Mouse (Mus musculus): ENCODE data around the gene Nbea. TPM values are rescaled to one million over a fixed set of nuclear protein-coding genes. Genes with fewer than 3 reads are reported as not detected.
"Not testable (repeated sequence)": the region's sequence is repeated elsewhere in the genome, so short reads cannot be mapped to it uniquely, and the experiment has no call there.

Gene Nbea
- total RNA-seq, 1 experiment, result 9.1 TPM

DNA sequence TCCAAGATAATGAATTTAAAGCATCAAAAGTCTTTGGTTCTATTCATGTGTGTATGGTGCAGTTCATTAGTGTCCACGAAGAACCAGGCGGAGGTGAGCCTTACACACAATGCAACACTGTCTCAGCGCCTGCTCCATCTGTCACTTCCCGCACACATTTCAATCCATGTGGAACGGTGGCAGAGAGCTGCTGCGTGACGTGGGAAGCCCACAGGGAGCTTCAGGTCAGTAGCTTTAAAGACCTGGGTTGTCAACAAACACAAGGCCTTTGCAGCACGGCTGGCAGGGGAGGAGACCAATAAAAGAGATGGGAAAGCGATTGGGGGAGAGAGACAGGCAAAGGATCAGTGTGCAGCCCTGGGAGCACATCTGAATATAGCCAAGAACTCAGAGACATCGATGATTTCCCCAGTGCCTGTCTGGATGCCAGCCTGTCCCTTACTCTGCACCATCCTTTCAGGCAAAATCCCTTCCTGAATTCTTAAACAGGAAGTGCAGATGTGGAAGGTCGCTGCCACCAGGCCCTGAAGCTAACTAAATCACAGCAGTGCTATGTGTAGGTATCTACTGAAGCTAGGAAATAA, 539.4 kb downstream of the Nbea start:
- in situ Hi-C loops (cut with MboI; ENCODE audit: low sequenced_read_pairs in 2 of 2, unreplicated experiment in 2 of 2), result no loop called here
- Histone ChIP-seq H3K9me3 (ENCODE audit: control insufficient read depth, insufficient read depth, low read depth, low read length) (no peaks in the 10 kb centered on the region), H3K9ac (ENCODE audit: insufficient read depth, low read depth, low read length, poor library complexity, severe bottlenecking) (no peak overlapping the region), H3K4me1 (ENCODE audit: control insufficient read depth in 2 of 2, insufficient read depth in 2 of 2, low read length in 2 of 2, poor library complexity in 1 of 2) (no peaks in the 10 kb centered on the region), H3K27ac (ENCODE audit: insufficient read depth, low read depth, low read length, poor library complexity, severe bottlenecking) (no peak overlapping the region), H3K36me3 (ENCODE audit: control insufficient read depth, insufficient read depth, low read length, poor library complexity, severe bottlenecking) (no peaks in the 10 kb centered on the region), H3K4me3 (ENCODE audit: insufficient read depth in 1 of 2, low read depth in 1 of 2, low read length in 2 of 2, poor library complexity in 1 of 2, severe bottlenecking in 1 of 2) (no peak overlapping the region)
- DNase-seq (ENCODE audit: low read depth, low spot score), result no peak
- TF ChIP-seq HCFC1 (IDR thresholded peaks at IDR 0.05; ENCODE audit: borderline replicate concordance, insufficient read depth, low read length) (no peak), ZC3H11A (IDR thresholded peaks at IDR 0.05; ENCODE audit: borderline replicate concordance, low read depth, low read length) (no peak), ZNF384 (IDR thresholded peaks at IDR 0.05; ENCODE audit: low read depth, low read length) (no peak), MAFK (IDR thresholded peaks at IDR 0.05; ENCODE audit: insufficient read depth, low read depth, low read length) (no peak), CHD2 (IDR thresholded peaks at IDR 0.05; ENCODE audit: low read depth, low read length) (no peak)

DNA sequence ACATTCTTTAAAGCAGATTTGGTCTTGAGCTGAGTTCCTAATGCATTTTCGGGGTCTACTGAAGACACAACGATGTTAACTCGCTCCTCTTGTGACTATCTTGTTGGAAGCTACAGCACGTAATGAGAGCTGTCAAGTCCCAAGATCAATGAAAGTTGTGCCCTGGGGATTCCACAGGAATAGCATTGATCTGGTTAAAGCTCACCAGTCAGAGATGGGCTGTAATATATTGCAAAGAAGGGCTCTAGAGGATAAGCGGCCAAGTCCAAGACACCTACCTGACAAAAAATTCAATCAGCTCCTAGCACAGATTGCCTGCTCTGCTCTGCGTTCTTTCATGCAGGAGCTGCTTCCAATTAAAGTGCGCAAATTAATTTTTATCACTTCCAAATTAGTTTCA, 545.8 kb downstream of the Nbea start:
- no peak for DNase-seq (ENCODE audit: low read depth, low spot score)
- Histone ChIP-seq H3K9me3 (ENCODE audit: control insufficient read depth, insufficient read depth, low read depth, low read length) (no peaks in the 10 kb centered on the region), H3K9ac (ENCODE audit: insufficient read depth, low read depth, low read length, poor library complexity, severe bottlenecking) (no peak overlapping the region), H3K27ac (ENCODE audit: insufficient read depth, low read depth, low read length, poor library complexity, severe bottlenecking) (no peak overlapping the region), H3K4me1 (ENCODE audit: control insufficient read depth in 2 of 2, insufficient read depth in 2 of 2, low read length in 2 of 2, poor library complexity in 1 of 2) (no peaks in the 10 kb centered on the region), H3K4me3 (ENCODE audit: insufficient read depth in 1 of 2, low read depth in 1 of 2, low read length in 2 of 2, poor library complexity in 1 of 2, severe bottlenecking in 1 of 2) (no peak overlapping the region), H3K36me3 (ENCODE audit: control insufficient read depth, insufficient read depth, low read length, poor library complexity, severe bottlenecking) (no peaks in the 10 kb centered on the region)
- TF ChIP-seq CHD2 (IDR thresholded peaks at IDR 0.05; ENCODE audit: low read depth, low read length), result no peak
- no peak for TF ChIP-seq HCFC1 (IDR thresholded peaks at IDR 0.05; ENCODE audit: borderline replicate concordance, insufficient read depth, low read length)
- no peak for TF ChIP-seq MAFK (IDR thresholded peaks at IDR 0.05; ENCODE audit: insufficient read depth, low read depth, low read length)
- TF ChIP-seq ZNF384 (IDR thresholded peaks at IDR 0.05; ENCODE audit: low read depth, low read length), result no peak
- no peak for TF ChIP-seq ZC3H11A (IDR thresholded peaks at IDR 0.05; ENCODE audit: borderline replicate concordance, low read depth, low read length)
- in situ Hi-C loops (cut with MboI; ENCODE audit: low sequenced_read_pairs in 2 of 2, unreplicated experiment in 2 of 2), result no loop called here

DNA sequence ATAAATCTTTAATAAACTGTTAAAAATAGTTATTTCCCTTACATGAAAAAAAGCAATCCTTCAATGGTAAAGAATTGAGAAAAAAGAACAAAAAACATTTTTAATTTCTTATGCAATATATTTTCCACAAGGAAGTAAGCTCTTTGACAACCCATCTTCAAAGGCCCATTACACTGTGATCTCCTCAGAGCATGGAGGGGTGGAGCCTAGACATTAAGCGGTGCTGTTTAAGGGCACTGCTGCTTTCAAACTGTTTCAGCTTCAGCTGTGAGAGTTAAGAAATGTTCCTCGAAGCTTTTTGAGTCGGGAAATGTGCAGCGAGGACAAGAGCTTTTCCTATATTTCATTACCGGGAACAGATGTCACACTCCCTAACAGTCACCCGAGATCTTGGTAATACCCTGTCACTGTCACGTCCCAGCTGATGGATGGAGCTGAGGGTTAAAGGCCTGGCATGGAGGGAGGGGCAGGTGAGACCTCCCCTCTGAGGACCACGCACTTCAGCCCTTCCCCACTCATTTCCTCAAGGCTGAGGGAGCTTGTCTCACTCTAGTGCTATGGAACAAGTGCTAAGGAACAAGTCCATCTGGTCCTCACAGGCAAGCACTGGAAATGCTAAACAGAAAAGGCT, 547.8 kb downstream of the Nbea start:
- H3K4me1 ChIP-seq (ENCODE audit: control insufficient read depth in 2 of 2, insufficient read depth in 2 of 2, low read length in 2 of 2, poor library complexity in 1 of 2), result no peaks in the 10 kb centered on the region
- no peaks in the 10 kb centered on the region for H3K36me3 ChIP-seq (ENCODE audit: control insufficient read depth, insufficient read depth, low read length, poor library complexity, severe bottlenecking)
- TF ChIP-seq CHD2 (IDR thresholded peaks at IDR 0.05; ENCODE audit: low read depth, low read length) (no peak), ZC3H11A (IDR thresholded peaks at IDR 0.05; ENCODE audit: borderline replicate concordance, low read depth, low read length) (no peak), MAFK (IDR thresholded peaks at IDR 0.05; ENCODE audit: insufficient read depth, low read depth, low read length) (no peak), HCFC1 (IDR thresholded peaks at IDR 0.05; ENCODE audit: borderline replicate concordance, insufficient read depth, low read length) (no peak), ZNF384 (IDR thresholded peaks at IDR 0.05; ENCODE audit: low read depth, low read length) (no peak)
- in situ Hi-C loops (cut with MboI; ENCODE audit: low sequenced_read_pairs in 2 of 2, unreplicated experiment in 2 of 2), result no loop called here
- H3K9me3 ChIP-seq (ENCODE audit: control insufficient read depth, insufficient read depth, low read depth, low read length), result no peaks in the 10 kb centered on the region
- H3K9ac ChIP-seq (ENCODE audit: insufficient read depth, low read depth, low read length, poor library complexity, severe bottlenecking), result no peak overlapping the region
- no peak overlapping the region for H3K4me3 ChIP-seq (ENCODE audit: insufficient read depth in 1 of 2, low read depth in 1 of 2, low read length in 2 of 2, poor library complexity in 1 of 2, severe bottlenecking in 1 of 2)
- no peak for DNase-seq (ENCODE audit: low read depth, low spot score)
- no peak overlapping the region for H3K27ac ChIP-seq (ENCODE audit: insufficient read depth, low read depth, low read length, poor library complexity, severe bottlenecking)

DNA sequence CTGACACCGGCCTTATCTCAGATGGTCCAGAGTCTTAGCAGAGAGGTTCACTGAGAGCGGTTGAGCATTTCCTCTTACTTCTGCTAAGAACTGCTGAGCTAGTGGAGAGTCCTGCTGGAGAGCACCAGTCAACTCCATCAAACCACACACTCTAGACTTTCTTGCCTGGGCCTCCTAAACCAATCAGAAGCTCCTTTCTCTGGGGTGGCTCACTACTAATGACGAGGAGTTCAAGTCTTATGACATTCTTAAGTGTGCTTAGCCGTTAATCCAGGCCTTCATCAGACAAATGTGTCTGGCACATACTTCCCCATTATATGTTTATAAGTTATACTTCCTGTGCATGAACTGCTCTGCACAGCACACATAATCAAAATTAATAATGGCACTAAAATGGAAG, 556.4 kb downstream of the Nbea start:
- TF ChIP-seq CHD2 (IDR thresholded peaks at IDR 0.05; ENCODE audit: low read depth, low read length) (no peak), ZNF384 (IDR thresholded peaks at IDR 0.05; ENCODE audit: low read depth, low read length) (no peak), HCFC1 (IDR thresholded peaks at IDR 0.05; ENCODE audit: borderline replicate concordance, insufficient read depth, low read length) (no peak), ZC3H11A (IDR thresholded peaks at IDR 0.05; ENCODE audit: borderline replicate concordance, low read depth, low read length) (no peak), MAFK (IDR thresholded peaks at IDR 0.05; ENCODE audit: insufficient read depth, low read depth, low read length) (no peak)
- Histone ChIP-seq H3K9ac (ENCODE audit: insufficient read depth, low read depth, low read length, poor library complexity, severe bottlenecking) (no peak overlapping the region), H3K36me3 (ENCODE audit: control insufficient read depth, insufficient read depth, low read length, poor library complexity, severe bottlenecking) (no peaks in the 10 kb centered on the region), H3K4me3 (ENCODE audit: insufficient read depth in 1 of 2, low read depth in 1 of 2, low read length in 2 of 2, poor library complexity in 1 of 2, severe bottlenecking in 1 of 2) (no peak overlapping the region), H3K27ac (ENCODE audit: insufficient read depth, low read depth, low read length, poor library complexity, severe bottlenecking) (no peak overlapping the region), H3K4me1 (ENCODE audit: control insufficient read depth in 2 of 2, insufficient read depth in 2 of 2, low read length in 2 of 2, poor library complexity in 1 of 2) (no peaks in the 10 kb centered on the region), H3K9me3 (ENCODE audit: control insufficient read depth, insufficient read depth, low read depth, low read length) (no peaks in the 10 kb centered on the region)
- no peak for DNase-seq (ENCODE audit: low read depth, low spot score)
- in situ Hi-C loops (cut with MboI; ENCODE audit: low sequenced_read_pairs in 2 of 2, unreplicated experiment in 2 of 2), result no loop called here

DNA sequence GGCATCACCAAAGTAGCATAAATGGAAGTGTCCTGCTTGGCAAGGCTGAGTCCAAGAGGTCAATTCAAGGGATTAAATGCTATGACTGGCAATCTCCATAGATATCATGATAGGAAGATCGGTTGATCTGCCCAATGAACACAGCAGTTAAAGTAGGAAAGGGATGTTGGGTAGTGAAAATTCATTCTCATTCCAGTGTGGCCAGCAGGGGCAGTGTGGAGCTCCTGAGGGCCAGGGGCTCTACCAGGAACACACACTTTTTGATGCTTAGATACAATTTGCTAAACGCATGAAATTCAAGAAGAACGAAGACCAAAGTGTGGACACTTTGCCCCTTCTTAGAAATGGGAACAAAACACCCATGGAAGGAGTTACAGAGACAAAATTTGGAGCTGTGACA, 561.5 kb downstream of the Nbea start:
- H3K9ac ChIP-seq (ENCODE audit: insufficient read depth, low read depth, low read length, poor library complexity, severe bottlenecking); H3K9me3 ChIP-seq (ENCODE audit: control insufficient read depth, insufficient read depth, low read depth, low read length); H3K27ac ChIP-seq (ENCODE audit: insufficient read depth, low read depth, low read length, poor library complexity, severe bottlenecking); DNase-seq (ENCODE audit: low read depth, low spot score); H3K4me1 ChIP-seq (ENCODE audit: control insufficient read depth in 2 of 2, insufficient read depth in 2 of 2, low read length in 2 of 2, poor library complexity in 1 of 2); H3K36me3 ChIP-seq (ENCODE audit: control insufficient read depth, insufficient read depth, low read length, poor library complexity, severe bottlenecking); H3K4me3 ChIP-seq (ENCODE audit: insufficient read depth in 1 of 2, low read depth in 1 of 2, low read length in 2 of 2, poor library complexity in 1 of 2, severe bottlenecking in 1 of 2); in situ Hi-C loops (cut with MboI; ENCODE audit: low sequenced_read_pairs in 2 of 2, unreplicated experiment in 2 of 2): not testable (repeated sequence)

Data from ES-E14 (cell line).